Mouse (Mus musculus) layer of hippocampus, adult 9-11 months (tissue): ENCODE measurements around the gene Col4a3bp.
"Not testable (repeated sequence)": the region's sequence is repeated elsewhere in the genome, so short reads cannot be mapped to it uniquely, and the experiment has no call there.

ENCODE experiments used
- DNase-seq: peaks from one replicate; pipeline ENCODE4 v3.0.0; 2022

Gene Col4a3bp

GRCm38 (mm10) chr13:96656673-96657072 is 114.3 kb downstream of the Col4a3bp start:
- DNase-seq, result no peak

GRCm38 (mm10) chr13:96658936-96659335 is 116.5 kb downstream of the Col4a3bp start:
- no peak for DNase-seq

- peak; percentile 34 for DNase-seq
Observed at GRCm38 (mm10) chr13:96660095-96660860, 117.9 kb downstream of the Col4a3bp start.

GRCm38 (mm10) chr13:96663120-96663519 is 120.7 kb downstream of the Col4a3bp start:
- DNase-seq, result not testable (repeated sequence)

- no peak for DNase-seq
Observed at GRCm38 (mm10) chr13:96664419-96664974, 122.1 kb downstream of the Col4a3bp start.

GRCm38 (mm10) chr13:96670019-96670405 is 127.6 kb downstream of the Col4a3bp start:
- no peak for DNase-seq

- peak; percentile 99 for DNase-seq
Observed at GRCm38 (mm10) chr13:96670406-96671077, 128.1 kb downstream of the Col4a3bp start, which contains the start of gene Hmgcr. Hmgcr (minus strand) TSS chr13:96670936.

GRCm38 (mm10) chr13:96671078-96671905 is 128.9 kb downstream of the Col4a3bp start:
- peak; percentile 23 for DNase-seq

- no peak for DNase-seq
Observed at GRCm38 (mm10) chr13:96671906-96672234, 129.5 kb downstream of the Col4a3bp start.

GRCm38 (mm10) chr13:96672276-96672675 is 129.9 kb downstream of the Col4a3bp start:
- DNase-seq, result no peak

- DNase-seq, result no peak
Observed at GRCm38 (mm10) chr13:96673817-96674216, 131.4 kb downstream of the Col4a3bp start.

- DNase-seq, result no peak
Observed at GRCm38 (mm10) chr13:96675756-96676155, 133.3 kb downstream of the Col4a3bp start.

- no peak for DNase-seq
Observed at GRCm38 (mm10) chr13:96677071-96677470, 134.7 kb downstream of the Col4a3bp start.

GRCm38 (mm10) chr13:96678616-96679015 is 136.2 kb downstream of the Col4a3bp start:
- no peak for DNase-seq

- DNase-seq, result peak; percentile 75
Observed at GRCm38 (mm10) chr13:96680163-96681087, 138.0 kb downstream of the Col4a3bp start.

- no peak for DNase-seq
Observed at GRCm38 (mm10) chr13:96681088-96681620, 138.7 kb downstream of the Col4a3bp start.

- DNase-seq, result peak; percentile 17
Observed at GRCm38 (mm10) chr13:96684779-96685178, 142.4 kb downstream of the Col4a3bp start.

- no peak for DNase-seq
Observed at GRCm38 (mm10) chr13:96687261-96687660, 144.8 kb downstream of the Col4a3bp start.
